Mouse (Mus musculus): Measurements from ENCODE around the gene 2810021J22Rik. TPM values are rescaled to one million over a fixed set of nuclear protein-coding genes. Genes with fewer than 3 reads are reported as not detected.

2810021J22Rik gene
- total RNA-seq, 2 experiments from 2014 or later = 0.90 to 1.4 TPM

DNA sequence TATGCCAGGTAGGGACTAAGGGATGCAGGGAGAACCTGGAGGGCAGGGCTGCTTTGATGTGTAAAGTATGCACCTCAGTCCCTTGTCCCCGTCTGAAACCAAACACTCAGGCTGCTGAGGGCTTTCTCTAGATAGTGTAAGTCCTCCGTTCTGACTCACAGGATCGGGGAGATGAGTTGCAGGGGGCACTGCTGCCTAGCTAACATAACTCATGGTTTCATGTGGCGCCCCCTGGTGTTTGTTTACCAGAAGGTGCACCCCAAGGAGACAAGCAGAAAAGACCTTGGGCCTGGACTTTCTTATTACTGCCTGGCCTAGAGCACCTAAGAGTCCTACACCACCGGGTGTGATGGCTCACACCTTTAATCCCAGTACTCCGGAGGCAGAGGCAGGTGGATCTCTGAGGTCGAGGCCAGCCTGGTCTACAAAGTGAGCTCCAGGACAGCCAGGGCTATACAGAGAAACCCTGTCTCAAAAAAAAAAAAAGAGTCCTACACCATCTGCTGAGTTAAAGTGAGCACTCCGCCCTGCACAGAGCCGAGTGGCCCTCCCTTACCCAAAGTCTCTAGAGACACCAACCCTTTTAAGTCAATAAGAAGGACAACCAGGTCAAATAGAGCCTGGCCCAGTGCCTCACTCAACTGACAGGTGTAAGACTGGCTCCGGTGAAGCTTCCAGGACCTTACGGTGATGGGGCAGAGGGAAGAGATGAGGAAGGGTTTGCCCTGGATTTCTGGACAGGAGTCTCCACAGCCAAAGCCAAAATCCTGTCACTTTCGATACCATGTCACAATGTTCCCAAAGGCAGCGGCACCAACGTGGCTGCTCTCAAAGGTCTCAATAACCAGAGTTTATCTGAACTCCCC, 50.1 kb downstream of the 2810021J22Rik start:
- DNase-seq = no peak

GRCm38 (mm10) chr11:58917745-58918366, 50.8 kb downstream of the 2810021J22Rik start, which contains the start of gene Btnl10:
Gene Btnl10 (plus strand): TSS chr11:58917908.
- DNase-seq = no peak

DNA sequence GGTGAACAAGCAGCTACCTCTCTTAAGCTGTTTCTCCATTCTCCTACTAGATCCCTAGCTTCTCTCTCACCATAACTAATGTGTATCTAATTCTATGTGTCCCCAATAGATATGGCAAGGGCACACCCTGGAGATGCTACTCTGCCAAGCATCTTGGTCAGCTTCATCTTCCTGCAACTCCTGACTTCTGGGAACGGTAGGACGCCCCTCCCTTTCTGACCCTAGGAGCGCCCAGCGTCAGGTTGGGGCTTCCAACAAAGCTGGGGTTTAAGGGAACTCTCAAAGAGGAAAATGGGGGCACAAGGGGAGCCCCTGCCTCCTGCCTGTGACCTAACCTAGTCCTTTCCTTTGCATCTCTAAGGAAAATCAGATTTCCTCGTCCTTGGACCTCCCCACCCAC, 51.7 kb downstream of the 2810021J22Rik start:
- no peak for DNase-seq

DNA sequence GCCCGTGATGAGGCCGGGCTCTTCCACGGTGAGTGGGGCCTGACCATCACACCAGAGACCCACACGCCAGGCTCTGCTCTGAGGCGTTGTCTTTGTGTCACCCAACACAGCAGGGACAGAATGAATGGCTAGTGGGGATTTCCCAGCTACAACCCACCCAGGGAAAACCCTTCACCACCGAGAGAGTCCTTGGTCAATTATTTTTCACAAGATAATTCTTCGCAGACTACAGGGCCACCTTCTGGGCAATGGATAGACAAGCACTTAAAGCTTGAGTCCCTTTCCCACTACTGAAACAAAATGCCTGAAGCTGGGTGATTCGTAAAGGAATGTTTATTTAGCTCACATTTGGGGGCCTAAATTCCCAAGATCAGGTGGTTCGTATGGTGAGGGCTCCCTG, 55.4 kb downstream of the 2810021J22Rik start:
- no peak for DNase-seq

DNA sequence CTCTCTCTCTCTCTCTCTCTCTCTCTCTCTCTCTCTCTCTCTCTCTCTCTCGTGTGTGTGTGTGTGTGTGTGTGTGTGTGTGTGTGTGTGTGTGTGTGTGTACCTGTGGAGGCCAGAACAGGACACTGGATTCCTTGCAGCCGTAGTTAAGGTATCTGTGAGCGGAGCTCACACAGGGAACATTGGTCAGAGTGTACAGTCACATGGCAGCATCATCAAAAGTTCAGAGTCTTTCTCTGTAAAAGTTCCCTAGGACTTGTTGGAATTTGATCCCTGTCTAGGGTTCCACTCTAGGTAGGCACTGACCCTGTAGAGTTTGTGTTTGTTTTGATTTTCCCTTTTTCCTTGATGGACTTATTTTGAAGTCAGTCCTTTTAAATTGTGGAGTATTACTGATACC, 59.6 kb downstream of the 2810021J22Rik start:
- no peak for DNase-seq

DNA sequence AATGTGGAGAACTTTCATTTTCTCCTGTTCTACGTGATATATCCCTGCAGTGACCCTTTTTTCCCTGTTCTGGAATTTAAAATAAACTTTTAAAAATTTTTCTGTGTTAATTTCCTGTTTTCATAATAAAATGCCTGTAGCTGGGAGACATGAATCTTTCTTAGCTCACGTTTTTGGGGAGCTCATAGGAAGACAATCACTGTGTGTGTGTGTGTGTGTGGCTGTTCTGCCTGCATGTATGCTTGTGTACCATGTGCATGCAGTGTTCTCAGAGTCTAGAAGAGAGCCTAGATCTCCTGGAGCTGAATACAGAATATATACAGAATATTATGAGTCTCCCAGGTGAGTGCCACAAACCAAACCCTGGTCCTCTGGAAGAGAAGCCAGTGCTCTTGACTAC, 60.0 kb downstream of the 2810021J22Rik start:
- DNase-seq = no peak

GRCm38 (mm10) chr11:58927790-58928651, 61.0 kb downstream of the 2810021J22Rik start:
- DNase-seq = peak; percentile 40

- no peak for DNase-seq
Observed at GRCm38 (mm10) chr11:58929055-58929454, 62.0 kb downstream of the 2810021J22Rik start.

DNA sequence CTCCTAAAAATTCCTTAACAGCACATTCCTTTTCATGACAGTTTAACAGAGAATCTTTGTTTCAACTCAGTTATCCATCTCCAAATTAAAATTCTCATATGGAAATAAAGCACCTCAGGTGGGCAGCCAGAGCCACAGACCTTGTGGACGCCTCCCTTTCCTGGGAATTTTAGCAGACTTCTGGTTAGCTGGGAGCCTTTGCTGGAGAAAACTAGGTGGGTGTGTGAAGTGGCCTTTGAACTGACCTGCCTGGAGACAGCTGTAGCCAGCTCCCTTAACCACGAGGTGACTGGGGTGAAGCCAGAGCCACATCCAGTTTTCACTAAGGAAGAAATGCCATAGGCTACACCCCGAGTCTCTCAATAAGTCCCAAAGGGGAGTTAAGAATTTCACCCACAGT, 62.6 kb downstream of the 2810021J22Rik start:
- DNase-seq = no peak

- no peak for DNase-seq
Observed at GRCm38 (mm10) chr11:58930254-58930653, 63.2 kb downstream of the 2810021J22Rik start.

GRCm38 (mm10) chr11:58931576-58931975, 64.6 kb downstream of the 2810021J22Rik start:
- no peak for DNase-seq

Other genes with a start within 250 kb of the 2810021J22Rik start
- not detected for gene Olfr323, start 236.7 kb upstream of the 2810021J22Rik start, total RNA-seq (2021)
- gene Trim58, start 226.8 kb upstream of the 2810021J22Rik start, total RNA-seq (2021) = not detected
- not detected for gene Olfr322, start 208.4 kb upstream of the 2810021J22Rik start, total RNA-seq (2021)
- gene Olfr320, start 186.1 kb upstream of the 2810021J22Rik start, total RNA-seq (2021) = not detected
- gene Olfr319, start 168.1 kb upstream of the 2810021J22Rik start, total RNA-seq (2021) = not detected
- not detected for gene Olfr318, start 143.2 kb upstream of the 2810021J22Rik start, total RNA-seq (2021)
- not detected for gene Olfr317, start 128.0 kb upstream of the 2810021J22Rik start, total RNA-seq (2021)
- gene Olfr316, start 114.5 kb upstream of the 2810021J22Rik start, total RNA-seq (2021) = not detected
- gene Olfr315, start 94.0 kb upstream of the 2810021J22Rik start, total RNA-seq (2021) = not detected
- gene Olfr314, start 84.3 kb upstream of the 2810021J22Rik start, total RNA-seq (2021) = not detected
- not detected for gene Fam183b, start 65.3 kb upstream of the 2810021J22Rik start, total RNA-seq (2021)
- not detected for gene Olfr313, start 52.2 kb upstream of the 2810021J22Rik start, total RNA-seq (2021)
- gene Olfr312, start 38.0 kb upstream of the 2810021J22Rik start, total RNA-seq (2021) = not detected
- gene Olfr311, start 28.0 kb upstream of the 2810021J22Rik start, total RNA-seq (2021) = not detected
- gene Gm12258, start 20.1 kb upstream of the 2810021J22Rik start, total RNA-seq (2021) = 1 to 10 TPM in 1 of 2 experiments, under 1 TPM in 1; 0.61 to 1.0 TPM
- 1 to 10 TPM; 2.7 to 3.0 TPM for gene Zfp39, start 37.0 kb downstream of the 2810021J22Rik start, total RNA-seq (2021)
- not detected for gene Btnl10, start 50.7 kb downstream of the 2810021J22Rik start, total RNA-seq (2021)
- 100 to 1,000 TPM in 1 of 2 experiments, 10 to 100 TPM in 1; 99.3 to 105 TPM for gene Rnf187, start 71.7 kb downstream of the 2810021J22Rik start, total RNA-seq (2021)
- 1 to 10 TPM; 1.1 to 1.2 TPM for gene Hist3h2ba, start 81.7 kb downstream of the 2810021J22Rik start, total RNA-seq (2021)
- gene Hist3h2a, start 87.5 kb downstream of the 2810021J22Rik start, total RNA-seq (2021) = 10 to 100 TPM; 10.1 to 11.1 TPM
- gene Trim17, start 87.5 kb downstream of the 2810021J22Rik start, total RNA-seq (2021) = under 1 TPM; 0.13 to 0.18 TPM
- 1 to 10 TPM; 6.7 to 8.1 TPM for gene Trim11, start 110.9 kb downstream of the 2810021J22Rik start, total RNA-seq (2021)